Mouse (Mus musculus): ENCODE measurements around the gene Sult5a1.

The Sult5a1 gene

GRCm38 (mm10) chr8:123136287-123136686 lies 21.8 kb downstream of the Sult5a1 start:
- intact Hi-C loops (cut with DNase I) = no loop called here

GRCm38 (mm10) chr8:123135806-123136205 lies 22.3 kb downstream of the Sult5a1 start:
- intact Hi-C loops (cut with DNase I) = no loop called here

GRCm38 (mm10) chr8:123135406-123135805 lies 22.7 kb downstream of the Sult5a1 start:
- intact Hi-C loops (cut with DNase I) = no loop called here

- intact Hi-C loops (cut with DNase I) = no loop called here
These were observed 23.9 kb downstream of the Sult5a1 start for GRCm38 (mm10) chr8:123134149-123134713.

GRCm38 (mm10) chr8:123132953-123133352 lies 25.2 kb downstream of the Sult5a1 start:
- intact Hi-C loops (cut with DNase I) = no loop called here

- intact Hi-C loops (cut with DNase I) = no loop called here
These were observed 27.1 kb downstream of the Sult5a1 start for GRCm38 (mm10) chr8:123131041-123131440.

GRCm38 (mm10) chr8:123126193-123126816 lies 31.8 kb downstream of the Sult5a1 start:
- intact Hi-C loops (cut with DNase I) = no loop called here

- intact Hi-C loops (cut with DNase I) = no loop called here
These were observed 35.4 kb downstream of the Sult5a1 start for GRCm38 (mm10) chr8:123122670-123123069.

- intact Hi-C loops (cut with DNase I) = no loop called here
These were observed 36.1 kb downstream of the Sult5a1 start for GRCm38 (mm10) chr8:123122059-123122458.

- intact Hi-C loops (cut with DNase I) = loop anchor here (10.0 kb wide), 1 partner anchor 167 kb away; no protein-coding TSS in a partner anchor
These were observed 40.4 kb downstream of the Sult5a1 start for GRCm38 (mm10) chr8:123117744-123118143.

- intact Hi-C loops (cut with DNase I) = loop anchor here (10.0 kb wide), 1 partner anchor 168 kb away; no protein-coding TSS in a partner anchor
These were observed 40.9 kb downstream of the Sult5a1 start, which contains the start of gene Cpne7 for GRCm38 (mm10) chr8:123117127-123117731. Gene Cpne7 (plus strand): TSS chr8:123117374.

GRCm38 (mm10) chr8:123114644-123115043 lies 43.5 kb downstream of the Sult5a1 start:
- intact Hi-C loops (cut with DNase I) = loop anchor here (5.0 to 10.0 kb wide), 2 partner anchors 33 to 170 kb away; no protein-coding TSS in a partner anchor

- intact Hi-C loops (cut with DNase I) = loop anchor here (5.0 to 10.0 kb wide), 2 partner anchors 33 to 171 kb away; no protein-coding TSS in a partner anchor
These were observed 44.1 kb downstream of the Sult5a1 start for GRCm38 (mm10) chr8:123113908-123114469.

GRCm38 (mm10) chr8:123112892-123113291 lies 45.2 kb downstream of the Sult5a1 start:
- intact Hi-C loops (cut with DNase I) = loop anchor here (5.0 to 10.0 kb wide), 2 partner anchors 34 to 172 kb away; no protein-coding TSS in a partner anchor

GRCm38 (mm10) chr8:123110649-123111048 lies 47.5 kb downstream of the Sult5a1 start:
- intact Hi-C loops (cut with DNase I) = loop anchor here (5.0 to 10.0 kb wide), 2 partner anchors 37 to 174 kb away; no protein-coding TSS in a partner anchor

GRCm38 (mm10) chr8:123108953-123109352 lies 49.2 kb downstream of the Sult5a1 start:
- intact Hi-C loops (cut with DNase I) = loop anchor here (5.0 kb wide), 2 partner anchors 48 to 93 kb away; partner anchors contain the start of gene Sult5a1

- intact Hi-C loops (cut with DNase I) = loop anchor here (5.0 kb wide), 2 partner anchors 49 to 94 kb away; partner anchors contain the start of gene Sult5a1
These were observed 50.1 kb downstream of the Sult5a1 start for GRCm38 (mm10) chr8:123108010-123108409.

- intact Hi-C loops (cut with DNase I) = loop anchor here (5.0 kb wide), 2 partner anchors 51 to 96 kb away; partner anchors contain the start of gene Sult5a1
These were observed 51.6 kb downstream of the Sult5a1 start for GRCm38 (mm10) chr8:123106531-123106930.

GRCm38 (mm10) chr8:123105553-123106326 lies 52.4 kb downstream of the Sult5a1 start:
- intact Hi-C loops (cut with DNase I) = loop anchor here (5.0 kb wide), 2 partner anchors 52 to 97 kb away; partner anchors contain the start of gene Sult5a1

- intact Hi-C loops (cut with DNase I) = loop anchor here (5.0 kb wide), 1 partner anchor 197 kb away; no protein-coding TSS in a partner anchor
These were observed 53.9 kb downstream of the Sult5a1 start for GRCm38 (mm10) chr8:123104046-123104767.
